Mouse (Mus musculus): ENCODE data around the gene Kcnq5.

- TF ChIP-seq POLR2A (IDR thresholded peaks at IDR 0.05; ENCODE audit: low read depth, low read length) (no peak), CTCF (conservative IDR thresholded peaks at IDR 0.05; ENCODE audit: insufficient read depth, insufficient read length, low read depth, low read length) (no peak)
These were observed 326.3 kb downstream of the Kcnq5 start for GRCm38 (mm10) chr1:21635406-21635805.

Measured in kidney, adult 2 months (tissue).